Mouse (Mus musculus) liver, embryonic 14.5 days (tissue): ENCODE results near the gene Cd59a. TPM values are rescaled to one million over a fixed set of nuclear protein-coding genes. Genes with fewer than 3 reads are reported as not detected.
"Not testable (repeated sequence)": the region's sequence is repeated elsewhere in the genome, so short reads cannot be mapped to it uniquely, and the experiment has no call there.

Experiments
- ATAC-seq: fragments of 200-750 bp; cut with Nextera tagmentation; 2 replicates; pipeline ENCODE4 v1.8.0; 2017; ENCODE audit warnings: moderate number of reproducible peaks, mild to moderate bottlenecking, moderate library complexity; ENCODE audit not compliant: insufficient read depth
- DNase-seq, 3 experiments: peaks; one replicate each; pipeline ENCODE4 v3.0.0-alpha.2; 2012 to 2013; ENCODE audit warnings: low read depth in 3 of 3, low spot score in 3 of 3
- H3K27ac ChIP-seq: fragments of 300-500 bp; sonication (generic); 2 replicates; pipeline ENCODE4 v1.5.1; 2014; ENCODE audit warnings: moderate library complexity, mild to moderate bottlenecking, control low read depth, inconsistent platforms
- H3K27me3 ChIP-seq: fragments of 300-500 bp; sonication (generic); 2 replicates; pipeline ENCODE4 v1.6.1; 2014; ENCODE audit warnings: mild to moderate bottlenecking, low read length, moderate library complexity; ENCODE audit not compliant: control insufficient read depth, insufficient read depth
- H3K36me3 ChIP-seq: fragments of 300-500 bp; sonication (generic); replicated peaks from 2 replicates; pipeline ENCODE4 v1.6.1; 2014; ENCODE audit warnings: low read depth; ENCODE audit not compliant: control insufficient read depth, insufficient read depth
- H3K4me1 ChIP-seq, 2 experiments: fragments of 200-500 bp in 1 of 2; fragments of 300-500 bp in 1 of 2; sonication (generic) in 1 of 2; replicated peaks; 2 replicates each; pipeline ENCODE4 v1.6.1; 2012 to 2014; ENCODE audit warnings: antibody characterized with exemption in 1 of 2, inconsistent platforms in 1 of 2, low read length in 1 of 2; ENCODE audit not compliant: control insufficient read depth in 2 of 2, insufficient read depth in 2 of 2
- H3K4me2 ChIP-seq: fragments of 300-500 bp; sonication (generic); 2 replicates; pipeline ENCODE4 v1.6.1; 2014; ENCODE audit warnings: low read depth, mild to moderate bottlenecking, control low read depth, moderate library complexity
- H3K4me3 ChIP-seq, 2 experiments: fragments of 200-500 bp in 1 of 2; fragments of 300-500 bp in 1 of 2; sonication (generic) in 1 of 2; 2 replicates each; pipeline ENCODE4 v1.5.1; 2012 to 2014; ENCODE audit warnings: low read depth in 2 of 2, low read length in 2 of 2, mild to moderate bottlenecking in 2 of 2, control low read depth in 1 of 2, inconsistent platforms in 1 of 2, moderate library complexity in 1 of 2; ENCODE audit not compliant: insufficient read depth in 1 of 2
- H3K9ac ChIP-seq: fragments of 300-500 bp; sonication (generic); replicated peaks from 2 replicates; pipeline ENCODE4 v1.6.1; 2014; ENCODE audit warnings: mild to moderate bottlenecking, control low read depth, moderate library complexity
- H3K9me3 ChIP-seq: fragments of 300-500 bp; sonication (generic); 2 replicates; pipeline ENCODE4 v1.6.1; 2016; ENCODE audit warnings: low read length, mixed read lengths; ENCODE audit not compliant: control insufficient read depth
- CTCF ChIP-seq: IDR thresholded peaks from 2 replicates; pipeline ENCODE4 v1.5.1; 2016; ENCODE audit warnings: antibody characterized with exemption, low read depth, control low read depth
- EP300 ChIP-seq: IDR thresholded peaks from 2 replicates; pipeline ENCODE4 v1.6.1; 2016; ENCODE audit warnings: antibody characterized with exemption, low read depth
- WGBS: fragments of 180-500 bp; shearing (Covaris S2); extraction: QIAGEN DNeasy Blood & Tissue Kit; methylation state at CpG from one replicate; pipeline ENCODE4 v1.1.7; 2014; ENCODE audit not compliant: insufficient replicate concordance; 5-methylcytosine and 5-hydroxymethylcytosine counted together
- polyA plus RNA-seq, 2 experiments: library from polyadenylated mRNA; depleted of rRNA in 1 of 2; stranded (reverse) in 1 of 2; unstranded in 1 of 2; fragments of >200 nt; fragmentation: Nextera tagmentation in 1 of 2; extraction: Ambion mirVana in 1 of 2; gene quantifications; 2 replicates each; pipeline versions ENCODE4 v1.2.1 to v1.2.3; 2012 to 2014

The Cd59a gene
- polyA plus RNA-seq, 2 experiments = 41.3 to 94.7 TPM

- Histone ChIP-seq H3K4me2 (no peak overlapping the region), H3K4me3 (no peak overlapping the region), H3K27me3 (no peaks in the 10 kb centered on the region), H3K9me3 (no peaks in the 10 kb centered on the region), H3K4me1 (peaks cover 9 to 24% of the 10 kb centered on the region in 2 experiments), H3K9ac (no peak overlapping the region), H3K36me3 (peaks cover 24% of the 10 kb centered on the region), H3K27ac (no peak overlapping the region)
- no peak for TF ChIP-seq CTCF
- TF ChIP-seq EP300 = no peak
- DNase-seq (no peak), ATAC-seq (no peak)
- 69% methylated on average over 4 of the region's 4 CpGs for WGBS
Measured at GRCm38 (mm10) chr2:104110031-104110430, 14.4 kb downstream of the Cd59a start.

GRCm38 (mm10) chr2:104111170-104111797 lies 15.7 kb downstream of the Cd59a start:
- not testable (repeated sequence) for H3K4me3 ChIP-seq, DNase-seq, H3K4me2 ChIP-seq, H3K9me3 ChIP-seq, ATAC-seq, H3K27me3 ChIP-seq, H3K27ac ChIP-seq, H3K9ac ChIP-seq
- peaks cover 15% of the 10 kb centered on the region for H3K36me3 ChIP-seq
- H3K4me1 ChIP-seq = peaks cover 9 to 23% of the 10 kb centered on the region in 2 experiments
- no CpG with 5 or more reads among the region's 1 CpGs for WGBS

- not testable (repeated sequence) for H3K4me2 ChIP-seq, H3K9me3 ChIP-seq, H3K27me3 ChIP-seq, DNase-seq, H3K9ac ChIP-seq, H3K27ac ChIP-seq, H3K4me3 ChIP-seq
- ATAC-seq = peak; percentile 55
- Histone ChIP-seq H3K36me3 (peaks cover 11% of the 10 kb centered on the region), H3K4me1 (peaks cover 5 to 22% of the 10 kb centered on the region in 2 experiments)
Measured at GRCm38 (mm10) chr2:104113563-104113962, 18.0 kb downstream of the Cd59a start.

GRCm38 (mm10) chr2:104114898-104115297 lies 19.3 kb downstream of the Cd59a start:
- DNase-seq (no peak), ATAC-seq (no peak)
- Histone ChIP-seq H3K9ac (no peak overlapping the region), H3K4me3 (no peak overlapping the region), H3K4me2 (no peak overlapping the region), H3K27ac (no peak overlapping the region), H3K4me1 (peaks cover 2 to 15% of the 10 kb centered on the region in 2 experiments; a peak in 3 of 4 replicates), H3K36me3 (peaks cover 11% of the 10 kb centered on the region), H3K9me3 (no peaks in the 10 kb centered on the region), H3K27me3 (no peaks in the 10 kb centered on the region)
- 79% methylated on average over 3 of the region's 3 CpGs for WGBS
- TF ChIP-seq EP300 (no peak), CTCF (no peak)

- H3K4me1 ChIP-seq = peaks cover 23 to 28% of the 10 kb centered on the region in 2 experiments
- H3K4me3 ChIP-seq, H3K9ac ChIP-seq, H3K27ac ChIP-seq, H3K27me3 ChIP-seq, H3K4me2 ChIP-seq, ATAC-seq, H3K36me3 ChIP-seq, H3K9me3 ChIP-seq: not testable (repeated sequence)
- peak in 1 of 3 experiments; percentile 29 for DNase-seq
Measured at GRCm38 (mm10) chr2:104117173-104117572, 21.6 kb downstream of the Cd59a start.
